ENCODE assay signal across 12 mouse cellular contexts in genomic region chr7:28203207-28204108, GRCm38 (mm10). TPM values are rescaled to one million over a fixed set of nuclear protein-coding genes. Genes with fewer than 3 reads are reported as not detected.
DNase-seq lines count a peak whose midpoint lies in the region; ATAC-seq and TF ChIP-seq lines count a peak whose summit lies in the region.
"Had no signal": no experiment of that assay in that cellular context is flagged by ENCODE, and none has a peak within 500 bp of the region (broad histone marks: within the 10 kb centered on the region; RNA-seq: fewer than 3 reads in every experiment).

No protein-coding gene starts in this region.

- TF ChIP-seq CTCF in intestine, postnatal 0 days (IDR thresholded peaks at IDR 0.05; ENCODE audit: low read depth): 0 out of 2 replicates have a peak, but pooled peaks have one; percentile 11
- peak; percentile 25; the same call in 1 of the 2 replicates for TF ChIP-seq CTCF in liver, embryonic 14.5 days (IDR thresholded peaks at IDR 0.05; ENCODE audit: low read depth)

- WGBS in intestine, postnatal 0 days: 60% methylated on average over 18 of the region's 19 CpGs
- 56% methylated on average over 19 of the region's 19 CpGs for WGBS in intestine, embryonic 16.5 days
- WGBS in liver, embryonic 14.5 days (ENCODE audit: insufficient replicate concordance): 52% methylated on average over 18 of the region's 19 CpGs

- no peak overlapping the region for H3K4me2 ChIP-seq in intestine, postnatal 0 days (replicated peaks; ENCODE audit: low read depth)
- no peak overlapping the region for H3K4me2 ChIP-seq in intestine, embryonic 16.5 days (ENCODE audit: low read depth, low read length)
- no peak overlapping the region for H3K4me2 ChIP-seq in liver, embryonic 14.5 days (ENCODE audit: low read depth)

- no peaks in the 10 kb centered on the region for H3K36me3 ChIP-seq in intestine, postnatal 0 days (ENCODE audit: control insufficient read depth, insufficient read depth)
- no peaks in the 10 kb centered on the region for H3K36me3 ChIP-seq in intestine, embryonic 16.5 days (ENCODE audit: control insufficient read depth, insufficient read depth, low read length)
- H3K36me3 ChIP-seq in liver, embryonic 14.5 days (replicated peaks; ENCODE audit: control insufficient read depth, insufficient read depth, low read depth): no peaks in the 10 kb centered on the region

- DNase-seq in embryo, embryonic 11 days: peak; percentile 18
- peak; percentile 73 to 77 for DNase-seq in kidney, adult 8-10 months
- no peak for DNase-seq in liver, embryonic 14.5 days (ENCODE audit: low read depth in 3 of 3, low spot score in 3 of 3)
- DNase-seq in thymus, postnatal 10 days (ENCODE audit: low spot score in 2 of 2): no peak
- DNase-seq in heart, postnatal 25 days (ENCODE audit: low spot score): no peak
- DNase-seq: cerebellum, adult 9-11 months; lung, postnatal 14 days had no signal

- H3K4me3 ChIP-seq in intestine, postnatal 0 days (ENCODE audit: low read depth, low read length): no peak overlapping the region
- no peak overlapping the region for H3K4me3 ChIP-seq in intestine, embryonic 16.5 days (ENCODE audit: low read length)
- no peak overlapping the region for H3K4me3 ChIP-seq in liver, embryonic 14.5 days (ENCODE audit: insufficient read depth in 1 of 2, low read depth in 2 of 2, low read length in 2 of 2)
- H3K4me3 ChIP-seq: forebrain, embryonic 10.5 days; layer of hippocampus, adult 2 months had no signal

- H3K27ac ChIP-seq in intestine, postnatal 0 days (ENCODE audit: low read depth, low read length): no peak overlapping the region
- no peak overlapping the region for H3K27ac ChIP-seq in intestine, embryonic 16.5 days (ENCODE audit: low read length)
- H3K27ac ChIP-seq in liver, embryonic 14.5 days: no peak overlapping the region
- H3K27ac ChIP-seq: forebrain, embryonic 10.5 days; layer of hippocampus, adult 2 months had no signal

- ATAC-seq in intestine, postnatal 0 days: no peak
- ATAC-seq in intestine, embryonic 16.5 days: no peak
- peak; percentile 45; the same call in 1 of the 2 replicates for ATAC-seq in liver, embryonic 14.5 days (ENCODE audit: insufficient read depth)
- ATAC-seq in megakaryocyte progenitor cell, adult 5-6 weeks (replicated peaks; ENCODE audit: poor library complexity): no peak

- no peaks in the 10 kb centered on the region for H3K4me1 ChIP-seq in intestine, postnatal 0 days (replicated peaks; ENCODE audit: control insufficient read depth, insufficient read depth, low read length)
- H3K4me1 ChIP-seq in intestine, embryonic 16.5 days (ENCODE audit: control insufficient read depth, insufficient read depth, low read length): no peaks in the 10 kb centered on the region
- peaks cover 0 to 2% of the 10 kb centered on the region in 2 experiments; a peak in 2 of 4 replicates for H3K4me1 ChIP-seq in liver, embryonic 14.5 days (replicated peaks; ENCODE audit: control insufficient read depth in 2 of 2, insufficient read depth in 2 of 2, low read length in 1 of 2)

- intact Hi-C loops in heart, postnatal 25 days (cut with DNase I): no loop called here

- no peak for TF ChIP-seq EP300 in liver, embryonic 14.5 days (IDR thresholded peaks at IDR 0.05; ENCODE audit: low read depth)

- no peaks in the 10 kb centered on the region for H3K9me3 ChIP-seq in intestine, postnatal 0 days (ENCODE audit: control insufficient read depth)
- no peaks in the 10 kb centered on the region for H3K9me3 ChIP-seq in intestine, embryonic 16.5 days (ENCODE audit: control insufficient read depth, low read length)
- no peaks in the 10 kb centered on the region for H3K9me3 ChIP-seq in liver, embryonic 14.5 days (ENCODE audit: control insufficient read depth, low read length)

- H3K9ac ChIP-seq in intestine, postnatal 0 days (ENCODE audit: low read depth, low read length): no peak overlapping the region
- no peak overlapping the region for H3K9ac ChIP-seq in intestine, embryonic 16.5 days (ENCODE audit: low read depth, low read length)
- no peak overlapping the region for H3K9ac ChIP-seq in liver, embryonic 14.5 days (replicated peaks)

- H3K27me3 ChIP-seq in intestine, postnatal 0 days (replicated peaks; ENCODE audit: control insufficient read depth, insufficient read depth, low read length): no peaks in the 10 kb centered on the region
- H3K27me3 ChIP-seq in intestine, embryonic 16.5 days (replicated peaks; ENCODE audit: control insufficient read depth, insufficient read depth, low read length): no peaks in the 10 kb centered on the region
- H3K27me3 ChIP-seq in liver, embryonic 14.5 days (ENCODE audit: control insufficient read depth, insufficient read depth, low read length): no peaks in the 10 kb centered on the region

RNA-seq across cellular contexts. Expression of gene Dyrk1b, which starts 24.2 kb away (rescaled TPM):
- 7.0 and 8.2 TPM in 2 replicates for polyA plus RNA-seq in intestine, postnatal 0 days (2015; fragmentation: Nextera tagmentation; extraction: Ambion mirVana)
- 5.0 and 6.1 TPM in 2 replicates for polyA plus RNA-seq in intestine, embryonic 16.5 days (2015; fragmentation: Nextera tagmentation; extraction: Ambion mirVana)
- 2.7 and 3.6 TPM in 2 replicates for polyA plus RNA-seq in liver, embryonic 14.5 days (2012; rRNA removed)
- polyA plus RNA-seq in liver, embryonic 14.5 days (2014; fragmentation: Nextera tagmentation; extraction: Ambion mirVana): 1.9 and 2.5 TPM in 2 replicates
- 1.2 and 2.1 TPM in 2 replicates for total RNA-seq in megakaryocyte progenitor cell, adult 5-6 weeks (2015)
- total RNA-seq in megakaryocyte progenitor cell, adult 5-6 weeks (2017): 1.1 and 1.2 TPM in 2 replicates
- total RNA-seq in heart, postnatal 25 days (2021): 10 to 100 TPM; 30.5 to 32.0 TPM

RNA-seq across cellular contexts. Expression of gene Fbl, which starts 33.9 kb away (rescaled TPM):
- 60.6 and 67.1 TPM in 2 replicates for polyA plus RNA-seq in intestine, postnatal 0 days (2015; fragmentation: Nextera tagmentation; extraction: Ambion mirVana)
- 90.2 and 93.9 TPM in 2 replicates for polyA plus RNA-seq in intestine, embryonic 16.5 days (2015; fragmentation: Nextera tagmentation; extraction: Ambion mirVana)
- 135 and 219 TPM in 2 replicates for polyA plus RNA-seq in liver, embryonic 14.5 days (2012; rRNA removed)
- polyA plus RNA-seq in liver, embryonic 14.5 days (2014; fragmentation: Nextera tagmentation; extraction: Ambion mirVana): 24.4 and 29.7 TPM in 2 replicates
- total RNA-seq in megakaryocyte progenitor cell, adult 5-6 weeks (2015): 164 and 172 TPM in 2 replicates
- total RNA-seq in megakaryocyte progenitor cell, adult 5-6 weeks (2017): 207 and 270 TPM in 2 replicates
- 10 to 100 TPM; 32.2 to 35.3 TPM for total RNA-seq in heart, postnatal 25 days (2021)

Comparison
In these comparisons a context has a peak if more than half of its experiments do, and no peak if none do; other contexts are left out.
1. DNase-seq: peak in embryo, embryonic 11 days (single experiment) and kidney, adult 8-10 months (2 of 2); none in liver, embryonic 14.5 days (0 of 3), thymus, postnatal 10 days (0 of 2) and heart, postnatal 25 days (single experiment).